Mouse (Mus musculus) kidney, postnatal 25 days (tissue): ENCODE data around the gene Zfp324.
A peak's percentile ranks its signal among the peaks of the same experiment; 100 is the strongest.
"Not testable (repeated sequence)": the region's sequence is repeated elsewhere in the genome, so short reads cannot be mapped to it uniquely, and the experiment has no call there.

Experiments
- DNase-seq, 2 experiments: peaks; one replicate each; pipeline ENCODE4 v3.0.0; 2021; ENCODE audit warnings: mixed read lengths in 2 of 2

Gene Zfp324

GRCm38 (mm10) chr7:12965678-12966091 is at the start of gene Zfp324:
Gene Zfp324, plus strand, starts transcription at chr7:12965838.
- DNase-seq = peak; percentile 95 to 97

- not testable (repeated sequence) for DNase-seq
These were observed 45.1 kb upstream of the Zfp324 start for GRCm38 (mm10) chr7:12920495-12920894.

- DNase-seq = no peak
These were observed 44.3 kb upstream of the Zfp324 start for GRCm38 (mm10) chr7:12921318-12921704.

GRCm38 (mm10) chr7:12921705-12922465 is 43.8 kb upstream of the Zfp324 start, which contains the start of gene Rps5:
Gene Rps5, plus strand, starts transcription at chr7:12922290.
- peak; percentile 99 for DNase-seq

GRCm38 (mm10) chr7:12922729-12923128 is 42.9 kb upstream of the Zfp324 start:
- no peak for DNase-seq

- no peak for DNase-seq
These were observed 39.3 kb upstream of the Zfp324 start for GRCm38 (mm10) chr7:12926316-12926715.

- DNase-seq = peak; percentile 70 to 71
These were observed 38.4 kb upstream of the Zfp324 start, which contains the start of gene Rnf225 for GRCm38 (mm10) chr7:12927191-12927680. Gene Rnf225, plus strand, starts transcription at chr7:12927416.

- no peak for DNase-seq
These were observed 37.7 kb upstream of the Zfp324 start for GRCm38 (mm10) chr7:12927693-12928589.

- no peak for DNase-seq
These were observed 32.0 kb upstream of the Zfp324 start for GRCm38 (mm10) chr7:12933615-12934140.

GRCm38 (mm10) chr7:12934808-12935207 is 30.8 kb upstream of the Zfp324 start:
- no peak for DNase-seq

- not testable (repeated sequence) for DNase-seq
These were observed 28.3 kb upstream of the Zfp324 start for GRCm38 (mm10) chr7:12937254-12937803.

- DNase-seq = no peak
These were observed 25.0 kb upstream of the Zfp324 start for GRCm38 (mm10) chr7:12940599-12940998.

- DNase-seq = peak in 1 of 2 experiments; percentile 21
These were observed 22.1 kb upstream of the Zfp324 start for GRCm38 (mm10) chr7:12943488-12943887.

GRCm38 (mm10) chr7:12949032-12949871 is 16.4 kb upstream of the Zfp324 start:
- DNase-seq = peak; percentile 95 to 97

GRCm38 (mm10) chr7:12949872-12950229 is 15.8 kb upstream of the Zfp324 start:
- DNase-seq = no peak

GRCm38 (mm10) chr7:12954896-12955295 is 10.7 kb upstream of the Zfp324 start:
- no peak for DNase-seq

- no peak for DNase-seq
These were observed 8.1 kb upstream of the Zfp324 start for GRCm38 (mm10) chr7:12957511-12957910.

GRCm38 (mm10) chr7:12958948-12959347 is 6.7 kb upstream of the Zfp324 start:
- no peak for DNase-seq

- DNase-seq = no peak
These were observed 5.9 kb upstream of the Zfp324 start for GRCm38 (mm10) chr7:12959718-12960117.

- peak; percentile 51 to 73 for DNase-seq
These were observed 4.0 kb upstream of the Zfp324 start for GRCm38 (mm10) chr7:12961511-12962141.

GRCm38 (mm10) chr7:12966104-12966845 is 637 bp downstream of the Zfp324 start:
- DNase-seq = peak; percentile 76 to 83
